Mouse (Mus musculus) bone marrow, adult 2 months (tissue): ENCODE measurements at regions not wholly inside any gene's neighbourhood (a gene's known extent, or its start where the extent isn't known, plus 50 kb on each side); places are given as distances from the start of the nearest gene placed in this dataset.

Experiments
- CTCF ChIP-seq: fragments of 200-500 bp; IDR thresholded peaks from 2 replicates; pipeline ENCODE4 v1.5.1; 2011; ENCODE audit warnings: low read length, control low read depth; ENCODE audit not compliant: control insufficient read depth, insufficient read depth
- POLR2A ChIP-seq: fragments of 200-500 bp; IDR thresholded peaks from 2 replicates; pipeline ENCODE4 v1.6.1; 2011; ENCODE audit warnings: low read depth, mild to moderate bottlenecking, control low read depth, low read length, borderline replicate concordance; ENCODE audit not compliant: control insufficient read depth

DNA sequence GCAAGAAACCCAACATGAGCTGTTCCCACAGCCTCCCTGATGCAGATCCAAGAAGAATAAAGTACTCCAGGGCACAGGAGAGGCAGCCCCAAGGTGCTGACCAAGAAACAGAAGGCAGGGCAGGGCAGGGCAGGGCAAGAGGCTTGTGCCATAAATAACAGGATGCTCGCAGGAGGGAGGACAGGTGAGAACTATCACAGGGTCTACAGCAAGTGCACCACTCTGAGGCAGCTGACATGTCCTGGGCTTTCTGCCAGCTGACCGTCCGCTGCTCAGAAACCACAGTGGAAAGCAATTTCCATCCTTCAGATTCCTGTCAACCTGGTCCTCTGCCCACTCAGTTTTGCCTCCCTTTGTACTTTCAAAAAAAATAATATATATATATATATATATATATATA lies 77.0 kb upstream of the Xcl1 start:
- TF ChIP-seq CTCF (no peak), POLR2A (no peak)
